Mouse (Mus musculus) intestine, embryonic 16.5 days (tissue): ENCODE data around the gene Traf7. TPM values are rescaled to one million over a fixed set of nuclear protein-coding genes. Genes with fewer than 3 reads are reported as not detected.

Source experiments
- ATAC-seq: fragments of 200-750 bp; cut with Nextera tagmentation; 2 replicates; pipeline ENCODE4 v1.8.0; 2017; ENCODE audit warnings: moderate TSS enrichment, moderate library complexity
- H3K27ac ChIP-seq: fragments of 300-500 bp; sonication (generic); 2 replicates; pipeline ENCODE4 v1.5.1; 2014; ENCODE audit warnings: mild to moderate bottlenecking, low read length
- H3K27me3 ChIP-seq: fragments of 300-500 bp; sonication (generic); replicated peaks from 2 replicates; pipeline ENCODE4 v1.6.1; 2014; ENCODE audit warnings: low read length, control low read depth, mixed read lengths; ENCODE audit not compliant: control insufficient read depth, insufficient read depth
- H3K36me3 ChIP-seq: fragments of 300-500 bp; sonication (generic); 2 replicates; pipeline ENCODE4 v1.6.1; 2014; ENCODE audit warnings: low read length, control low read depth; ENCODE audit not compliant: control insufficient read depth, insufficient read depth
- H3K4me1 ChIP-seq: fragments of 300-500 bp; sonication (generic); 2 replicates; pipeline ENCODE4 v1.6.1; 2014; ENCODE audit warnings: low read length, control low read depth, mixed read lengths; ENCODE audit not compliant: control insufficient read depth, insufficient read depth
- H3K4me2 ChIP-seq: fragments of 300-500 bp; sonication (generic); 2 replicates; pipeline ENCODE4 v1.6.1; 2014; ENCODE audit warnings: low read depth, low read length, control low read depth
- H3K4me3 ChIP-seq: fragments of 300-500 bp; sonication (generic); 2 replicates; pipeline ENCODE4 v1.5.1; 2014; ENCODE audit warnings: mild to moderate bottlenecking, low read length
- H3K9ac ChIP-seq: fragments of 300-500 bp; sonication (generic); 2 replicates; pipeline ENCODE4 v1.6.1; 2014; ENCODE audit warnings: low read depth, low read length
- H3K9me3 ChIP-seq: fragments of 300-500 bp; sonication (generic); 2 replicates; pipeline ENCODE4 v1.6.1; 2016; ENCODE audit warnings: low read length, control low read depth; ENCODE audit not compliant: control insufficient read depth
- WGBS: fragments of 180-500 bp; shearing (Covaris S2); extraction: QIAGEN DNeasy Blood & Tissue Kit; methylation state at CpG from one replicate; pipeline ENCODE4 v1.1.7; 2014; 5-methylcytosine and 5-hydroxymethylcytosine counted together
- polyA plus RNA-seq: library from polyadenylated mRNA; unstranded; fragments of >200 nt; fragmentation: Nextera tagmentation; extraction: Ambion mirVana; gene quantifications from 2 replicates; pipeline ENCODE4 v1.2.1, GENCODE M21; 2015

Gene Traf7
- polyA plus RNA-seq, 1 experiment from 2014 or later, result 87.6 TPM

- Histone ChIP-seq H3K27ac (no peak overlapping the region), H3K9me3 (no peaks in the 10 kb centered on the region), H3K9ac (no peak overlapping the region), H3K36me3 (no peaks in the 10 kb centered on the region), H3K4me1 (peaks cover 25% of the 10 kb centered on the region), H3K4me2 (no peak overlapping the region), H3K4me3 (no peak overlapping the region), H3K27me3 (no peaks in the 10 kb centered on the region)
- 93% methylated on average over 2 of the region's 2 CpGs for WGBS
- ATAC-seq, result no peak
Measured at GRCm38 (mm10) chr17:24561592-24561991, 33.9 kb upstream of the Traf7 start.

- no peak for ATAC-seq
- H3K9ac ChIP-seq, result no peak overlapping the region
- no peak overlapping the region for H3K4me2 ChIP-seq
- WGBS, result 90% methylated on average over 5 of the region's 5 CpGs
- no peaks in the 10 kb centered on the region for H3K27me3 ChIP-seq
- H3K27ac ChIP-seq, result no peak overlapping the region
- H3K4me1 ChIP-seq, result peaks cover 19% of the 10 kb centered on the region
- no peaks in the 10 kb centered on the region for H3K36me3 ChIP-seq
- no peak overlapping the region for H3K4me3 ChIP-seq
- no peaks in the 10 kb centered on the region for H3K9me3 ChIP-seq
Measured at GRCm38 (mm10) chr17:24560301-24561028, 32.7 kb upstream of the Traf7 start.

GRCm38 (mm10) chr17:24559146-24559545, 31.4 kb upstream of the Traf7 start:
- peaks cover 19% of the 10 kb centered on the region for H3K4me1 ChIP-seq
- peak overlapping the region; percentile 88 for H3K27ac ChIP-seq
- H3K4me2 ChIP-seq, result peak overlapping the region; percentile 21; the same call in 1 of the 2 replicates
- no peak overlapping the region for H3K9ac ChIP-seq
- H3K4me3 ChIP-seq, result no peak overlapping the region
- 65% methylated on average over 3 of the region's 3 CpGs for WGBS
- no peaks in the 10 kb centered on the region for H3K9me3 ChIP-seq
- ATAC-seq, result peak; percentile 39; the same call in 1 of the 2 replicates
- H3K36me3 ChIP-seq, result no peaks in the 10 kb centered on the region
- H3K27me3 ChIP-seq, result no peaks in the 10 kb centered on the region

- Histone ChIP-seq H3K4me1 (peaks cover 19% of the 10 kb centered on the region), H3K27ac (peak overlapping the region; percentile 88), H3K9ac (no peak overlapping the region), H3K4me3 (no peak overlapping the region), H3K9me3 (no peaks in the 10 kb centered on the region), H3K36me3 (no peaks in the 10 kb centered on the region), H3K4me2 (peak overlapping the region; percentile 21; the same call in 1 of the 2 replicates), H3K27me3 (no peaks in the 10 kb centered on the region)
- ATAC-seq, result peak; percentile 66
- WGBS, result 54% methylated on average over 4 of the region's 4 CpGs
Measured at GRCm38 (mm10) chr17:24558600-24559099, 30.9 kb upstream of the Traf7 start.

- no peak for ATAC-seq
- 0 out of 2 replicates have a peak overlapping the region, but pooled peaks have one; percentile 88 for H3K27ac ChIP-seq
- WGBS, result 76% methylated on average over 7 of the region's 7 CpGs
Measured at GRCm38 (mm10) chr17:24557091-24557490, 29.4 kb upstream of the Traf7 start.

GRCm38 (mm10) chr17:24551050-24551444, 23.3 kb upstream of the Traf7 start:
- ATAC-seq, result no peak
- H3K4me3 ChIP-seq, result peak overlapping the region; percentile 89
- H3K36me3 ChIP-seq, result no peaks in the 10 kb centered on the region
- peaks cover 20% of the 10 kb centered on the region for H3K4me1 ChIP-seq
- H3K4me2 ChIP-seq, result peak overlapping the region; percentile 78
- peak overlapping the region; percentile 96 for H3K27ac ChIP-seq
- H3K9ac ChIP-seq, result peak overlapping the region; percentile 93
- 56% methylated on average over 3 of the region's 3 CpGs for WGBS
- no peaks in the 10 kb centered on the region for H3K27me3 ChIP-seq
- H3K9me3 ChIP-seq, result no peaks in the 10 kb centered on the region

More at GRCm38 (mm10) chr17:24557091-24557490, 29.4 kb upstream of the Traf7 start:
- no peak overlapping the region for H3K9ac ChIP-seq
- H3K27me3 ChIP-seq, result no peaks in the 10 kb centered on the region
- no peaks in the 10 kb centered on the region for H3K36me3 ChIP-seq
- H3K9me3 ChIP-seq, result no peaks in the 10 kb centered on the region
- no peak overlapping the region for H3K4me2 ChIP-seq
- H3K4me1 ChIP-seq, result peaks cover 19% of the 10 kb centered on the region
- no peak overlapping the region for H3K4me3 ChIP-seq

GRCm38 (mm10) chr17:24550416-24551049, 22.8 kb upstream of the Traf7 start:
- under 1% methylated on average over 44 of the region's 44 CpGs for WGBS
- peak; percentile 73 for ATAC-seq
- H3K4me2 ChIP-seq, result peak overlapping the region; percentile 78
- peak overlapping the region; percentile 93 for H3K9ac ChIP-seq
- peak overlapping the region; percentile 89 for H3K4me3 ChIP-seq
- no peaks in the 10 kb centered on the region for H3K27me3 ChIP-seq
- H3K9me3 ChIP-seq, result no peaks in the 10 kb centered on the region
- peaks cover 23% of the 10 kb centered on the region for H3K4me1 ChIP-seq
- peak overlapping the region; percentile 96 for H3K27ac ChIP-seq
- H3K36me3 ChIP-seq, result no peaks in the 10 kb centered on the region

- H3K27ac ChIP-seq, result peak within 1 kb of the TSS; percentile 96
- H3K4me3 ChIP-seq, result peak within 1 kb of the TSS; percentile 89
- H3K27me3 ChIP-seq, result no peaks in the 10 kb centered on the region
- peak; percentile 95 for ATAC-seq
- WGBS, result under 1% methylated on average over 72 of the region's 72 CpGs
- H3K4me1 ChIP-seq, result peaks cover 23% of the 10 kb centered on the region
- H3K4me2 ChIP-seq, result peak within 1 kb of the TSS; percentile 82
- H3K9me3 ChIP-seq, result no peaks in the 10 kb centered on the region
- H3K36me3 ChIP-seq, result no peaks in the 10 kb centered on the region
- H3K9ac ChIP-seq, result peak within 1 kb of the TSS; percentile 93
Measured at GRCm38 (mm10) chr17:24549618-24550415, 22.1 kb upstream of the Traf7 start, which contains the start of gene Pkd1. TSS of gene Pkd1 (plus strand) at chr17:24549834.
